Mouse (Mus musculus) ES-Bruce4 (cell line): Measurements from ENCODE around the gene Rara. TPM values are rescaled to one million over a fixed set of nuclear protein-coding genes. Genes with fewer than 3 reads are reported as not detected.
A peak's percentile ranks its signal among the peaks of the same experiment; 100 is the strongest.

ENCODE experiments used
- H3K27ac ChIP-seq: 2 replicates; pipeline ENCODE4 v1.5.1; 2012; ENCODE audit warnings: low read length, inconsistent platforms; ENCODE audit not compliant: insufficient read depth
- H3K27me3 ChIP-seq: 2 replicates; pipeline ENCODE4 v1.6.1; 2012; ENCODE audit warnings: mild to moderate bottlenecking, low read length, inconsistent platforms; ENCODE audit not compliant: control insufficient read depth, poor library complexity, insufficient read depth, severe bottlenecking
- H3K36me3 ChIP-seq: 2 replicates; pipeline ENCODE4 v1.6.1; 2012; ENCODE audit warnings: inconsistent platforms, mild to moderate bottlenecking, low read length, moderate library complexity; ENCODE audit not compliant: control insufficient read depth, poor library complexity, insufficient read depth, severe bottlenecking
- H3K4me1 ChIP-seq: one replicate; pipeline ENCODE4 v1.8.1; 2011; ENCODE audit warnings: low read length; ENCODE audit not compliant: control insufficient read depth, insufficient read depth
- H3K4me3 ChIP-seq: 2 replicates; pipeline ENCODE4 v1.5.1; 2011; ENCODE audit warnings: low read depth, mild to moderate bottlenecking, low read length
- H3K9ac ChIP-seq: 2 replicates; pipeline ENCODE4 v1.6.1; 2012; ENCODE audit warnings: low read depth, mild to moderate bottlenecking, inconsistent platforms; ENCODE audit not compliant: poor library complexity, severe bottlenecking
- H3K9me3 ChIP-seq: replicated peaks from 2 replicates; pipeline ENCODE4 v1.6.1; 2012; ENCODE audit warnings: mild to moderate bottlenecking, low read length, inconsistent platforms; ENCODE audit not compliant: control insufficient read depth, poor library complexity, insufficient read depth, severe bottlenecking
- CTCF ChIP-seq: IDR thresholded peaks from one replicate; pipeline ENCODE4 v1.8.1; 2011; ENCODE audit warnings: low read depth, low read length
- EP300 ChIP-seq: IDR thresholded peaks from 2 replicates; pipeline ENCODE4 v1.6.1; 2011; ENCODE audit warnings: low read depth, low read length; ENCODE audit not compliant: insufficient read depth
- POLR2A ChIP-seq: IDR thresholded peaks from one replicate; pipeline ENCODE4 v1.8.1; 2011; ENCODE audit warnings: low read length; ENCODE audit not compliant: insufficient read depth
- polyA plus RNA-seq: library from polyadenylated mRNA; stranded (reverse); fragments of >200 nt; gene quantifications from 2 replicates; pipeline ENCODE4 v1.2.4, GENCODE M21; 2011; ENCODE audit warnings: low read depth; ENCODE audit not compliant: missing spikeins, insufficient read depth, insufficient read length

Gene Rara
- polyA plus RNA-seq, 1 experiment = 23.7 TPM

GRCm38 (mm10) chr11:98968716-98969495 lies 41.3 kb downstream of the Rara start:
- Histone ChIP-seq H3K4me1 (peaks cover 14% of the 10 kb centered on the region), H3K9me3 (no peaks in the 10 kb centered on the region), H3K4me3 (no peak overlapping the region), H3K36me3 (peaks cover 49% of the 10 kb centered on the region), H3K27me3 (no peaks in the 10 kb centered on the region), H3K27ac (no peak overlapping the region), H3K9ac (no peak overlapping the region; the same call in 1 of the 2 replicates)
- no peak for TF ChIP-seq POLR2A
- no peak for TF ChIP-seq EP300
- no peak for TF ChIP-seq CTCF

GRCm38 (mm10) chr11:98969496-98969927 lies 41.9 kb downstream of the Rara start:
- Histone ChIP-seq H3K36me3 (peaks cover 53% of the 10 kb centered on the region), H3K4me3 (no peak overlapping the region), H3K27ac (no peak overlapping the region), H3K4me1 (peaks cover 14% of the 10 kb centered on the region), H3K9me3 (no peaks in the 10 kb centered on the region), H3K27me3 (no peaks in the 10 kb centered on the region), H3K9ac (no peak overlapping the region; the same call in 1 of the 2 replicates)
- TF ChIP-seq CTCF (no peak), POLR2A (no peak), EP300 (no peak)

- no peak for TF ChIP-seq CTCF
- no peak for TF ChIP-seq POLR2A
- no peak for TF ChIP-seq EP300
- no peak overlapping the region for H3K27ac ChIP-seq
- H3K36me3 ChIP-seq = peaks cover 53% of the 10 kb centered on the region
Measured at GRCm38 (mm10) chr11:98970191-98970925, 42.7 kb downstream of the Rara start.

GRCm38 (mm10) chr11:98971316-98972031 lies 43.9 kb downstream of the Rara start:
- Histone ChIP-seq H3K4me1 (peaks cover 14% of the 10 kb centered on the region), H3K9ac (no peak overlapping the region), H3K4me3 (no peak overlapping the region), H3K36me3 (peaks cover 53% of the 10 kb centered on the region), H3K9me3 (no peaks in the 10 kb centered on the region), H3K27me3 (no peaks in the 10 kb centered on the region), H3K27ac (peak overlapping the region; percentile 7; the same call in 1 of the 2 replicates)
- TF ChIP-seq CTCF (no peak), POLR2A (no peak), EP300 (no peak)

More at GRCm38 (mm10) chr11:98970191-98970925, 42.7 kb downstream of the Rara start:
- Histone ChIP-seq H3K9me3 (no peaks in the 10 kb centered on the region), H3K9ac (no peak overlapping the region), H3K4me1 (peaks cover 17% of the 10 kb centered on the region), H3K27me3 (no peaks in the 10 kb centered on the region), H3K4me3 (no peak overlapping the region)

GRCm38 (mm10) chr11:98972215-98972614 lies 44.6 kb downstream of the Rara start:
- Histone ChIP-seq H3K9me3 (no peaks in the 10 kb centered on the region), H3K4me3 (no peak overlapping the region), H3K4me1 (peaks cover 8% of the 10 kb centered on the region), H3K27me3 (no peaks in the 10 kb centered on the region), H3K27ac (no peak overlapping the region), H3K9ac (no peak overlapping the region), H3K36me3 (peaks cover 48% of the 10 kb centered on the region)
- no peak for TF ChIP-seq POLR2A
- TF ChIP-seq CTCF = peak; percentile 90
